Mouse (Mus musculus): ENCODE measurements around the gene Phox2b. TPM values are rescaled to one million over a fixed set of nuclear protein-coding genes. Genes with fewer than 3 reads are reported as not detected.
A peak's percentile ranks its signal among the peaks of the same experiment; 100 is the strongest.

Phox2b gene
- total RNA-seq (2014; rRNA removed), result 11.3 and 17.3 TPM in 2 replicates
- polyA plus RNA-seq (2015; fragmentation: Nextera tagmentation; extraction: Ambion mirVana), result 15.3 and 15.8 TPM in 2 replicates

- ATAC-seq (no peak), DNase-seq (ENCODE audit: low spot score) (peak; percentile 19)
- no peak for TF ChIP-seq CTCF (IDR thresholded peaks at IDR 0.05; ENCODE audit: low read depth)
- H3K27ac ChIP-seq, result 0 out of 2 replicates have a peak within 1 kb of the TSS, but pooled peaks have one; percentile 4
- H3K27me3 ChIP-seq (ENCODE audit: insufficient read depth, low read length), result peaks cover 81% of the 10 kb centered on the region
- 1% methylated on average over 16 of the region's 16 CpGs for WGBS
- H3K4me2 ChIP-seq (ENCODE audit: low read depth, low read length), result no peak within 1 kb of the TSS
- no peaks in the 10 kb centered on the region for H3K36me3 ChIP-seq (ENCODE audit: insufficient read depth, low read length)
- H3K4me3 ChIP-seq (ENCODE audit: low read length), result peak within 1 kb of the TSS; percentile 16; the same call in 1 of the 2 replicates
- H3K9ac ChIP-seq (replicated peaks; ENCODE audit: low read length), result no peak within 1 kb of the TSS
- H3K9me3 ChIP-seq (ENCODE audit: low read length), result no peaks in the 10 kb centered on the region
- no peaks in the 10 kb centered on the region for H3K4me1 ChIP-seq (ENCODE audit: insufficient read depth, low read length)
Measured at GRCm38 (mm10) chr5:67098733-67099323, at the start of gene Phox2b. Gene Phox2b (minus strand): TSS chr5:67099301.

GRCm38 (mm10) chr5:67142622-67143021 is 43.5 kb upstream of the Phox2b start:
- H3K9me3 ChIP-seq (ENCODE audit: low read length), result no peaks in the 10 kb centered on the region
- no peaks in the 10 kb centered on the region for H3K27me3 ChIP-seq (ENCODE audit: insufficient read depth, low read length)
- DNase-seq (ENCODE audit: low spot score) (no peak), ATAC-seq (no peak)
- no peak overlapping the region for H3K4me3 ChIP-seq (ENCODE audit: low read length)
- TF ChIP-seq CTCF (IDR thresholded peaks at IDR 0.05; ENCODE audit: low read depth), result no peak
- WGBS, result 75% methylated on average over 4 of the region's 4 CpGs
- no peak overlapping the region for H3K9ac ChIP-seq (replicated peaks; ENCODE audit: low read length)
- no peaks in the 10 kb centered on the region for H3K36me3 ChIP-seq (ENCODE audit: insufficient read depth, low read length)
- no peaks in the 10 kb centered on the region for H3K4me1 ChIP-seq (ENCODE audit: insufficient read depth, low read length)
- no peak overlapping the region for H3K27ac ChIP-seq
- no peak overlapping the region for H3K4me2 ChIP-seq (ENCODE audit: low read depth, low read length)

- Histone ChIP-seq H3K4me1 (ENCODE audit: insufficient read depth, low read length) (no peaks in the 10 kb centered on the region), H3K27me3 (ENCODE audit: insufficient read depth, low read length) (no peaks in the 10 kb centered on the region), H3K9me3 (ENCODE audit: low read length) (no peaks in the 10 kb centered on the region), H3K27ac (no peak overlapping the region), H3K4me3 (ENCODE audit: low read length) (no peak overlapping the region), H3K9ac (replicated peaks; ENCODE audit: low read length) (no peak overlapping the region), H3K4me2 (ENCODE audit: low read depth, low read length) (0 out of 2 replicates have a peak overlapping the region, but pooled peaks have one; percentile 10), H3K36me3 (ENCODE audit: insufficient read depth, low read length) (no peaks in the 10 kb centered on the region)
- no peak for TF ChIP-seq CTCF (IDR thresholded peaks at IDR 0.05; ENCODE audit: low read depth)
- DNase-seq (ENCODE audit: low spot score), result peak; percentile 8
- no peak for ATAC-seq
- WGBS, result 22% methylated on average over 25 of the region's 25 CpGs
Measured at GRCm38 (mm10) chr5:67139052-67140015, 40.2 kb upstream of the Phox2b start.

GRCm38 (mm10) chr5:67138643-67139042 is 39.5 kb upstream of the Phox2b start:
- no peak overlapping the region for H3K4me2 ChIP-seq (ENCODE audit: low read depth, low read length)
- peak; percentile 14 for DNase-seq (ENCODE audit: low spot score)
- no peak overlapping the region for H3K4me3 ChIP-seq (ENCODE audit: low read length)
- no peak overlapping the region for H3K27ac ChIP-seq
- no peak for TF ChIP-seq CTCF (IDR thresholded peaks at IDR 0.05; ENCODE audit: low read depth)
- no peaks in the 10 kb centered on the region for H3K27me3 ChIP-seq (ENCODE audit: insufficient read depth, low read length)
- 12% methylated on average over 8 of the region's 8 CpGs for WGBS
- ATAC-seq, result no peak
- no peaks in the 10 kb centered on the region for H3K4me1 ChIP-seq (ENCODE audit: insufficient read depth, low read length)
- no peaks in the 10 kb centered on the region for H3K36me3 ChIP-seq (ENCODE audit: insufficient read depth, low read length)
- no peak overlapping the region for H3K9ac ChIP-seq (replicated peaks; ENCODE audit: low read length)
- H3K9me3 ChIP-seq (ENCODE audit: low read length), result no peaks in the 10 kb centered on the region

- TF ChIP-seq CTCF (IDR thresholded peaks at IDR 0.05; ENCODE audit: low read depth), result no peak
- DNase-seq (ENCODE audit: low spot score) (peak; percentile 67), ATAC-seq (no peak)
- Histone ChIP-seq H3K27me3 (ENCODE audit: insufficient read depth, low read length) (no peaks in the 10 kb centered on the region), H3K4me1 (ENCODE audit: insufficient read depth, low read length) (no peaks in the 10 kb centered on the region), H3K36me3 (ENCODE audit: insufficient read depth, low read length) (no peaks in the 10 kb centered on the region), H3K4me3 (ENCODE audit: low read length) (no peak overlapping the region), H3K4me2 (ENCODE audit: low read depth, low read length) (no peak overlapping the region), H3K27ac (no peak overlapping the region), H3K9ac (replicated peaks; ENCODE audit: low read length) (no peak overlapping the region), H3K9me3 (ENCODE audit: low read length) (no peaks in the 10 kb centered on the region)
- 26% methylated on average over 6 of the region's 6 CpGs for WGBS
Measured at GRCm38 (mm10) chr5:67134698-67135097, 35.6 kb upstream of the Phox2b start.

GRCm38 (mm10) chr5:67131671-67132070 is 32.6 kb upstream of the Phox2b start:
- TF ChIP-seq CTCF (IDR thresholded peaks at IDR 0.05; ENCODE audit: low read depth), result no peak
- H3K4me1 ChIP-seq (ENCODE audit: insufficient read depth, low read length), result no peaks in the 10 kb centered on the region
- ATAC-seq, result no peak

More at GRCm38 (mm10) chr5:67131671-67132070, 32.6 kb upstream of the Phox2b start:
- H3K27me3 ChIP-seq (ENCODE audit: insufficient read depth, low read length), result no peaks in the 10 kb centered on the region
- DNase-seq (ENCODE audit: low spot score), result no peak
- H3K4me2 ChIP-seq (ENCODE audit: low read depth, low read length), result no peak overlapping the region
- 63% methylated on average over 2 of the region's 2 CpGs for WGBS
- no peaks in the 10 kb centered on the region for H3K36me3 ChIP-seq (ENCODE audit: insufficient read depth, low read length)
- no peaks in the 10 kb centered on the region for H3K9me3 ChIP-seq (ENCODE audit: low read length)
- H3K9ac ChIP-seq (replicated peaks; ENCODE audit: low read length), result no peak overlapping the region
- no peak overlapping the region for H3K4me3 ChIP-seq (ENCODE audit: low read length)
- H3K27ac ChIP-seq, result no peak overlapping the region
